ENCODE assay signal across 16 mouse cellular contexts in the genomic region with DNA sequence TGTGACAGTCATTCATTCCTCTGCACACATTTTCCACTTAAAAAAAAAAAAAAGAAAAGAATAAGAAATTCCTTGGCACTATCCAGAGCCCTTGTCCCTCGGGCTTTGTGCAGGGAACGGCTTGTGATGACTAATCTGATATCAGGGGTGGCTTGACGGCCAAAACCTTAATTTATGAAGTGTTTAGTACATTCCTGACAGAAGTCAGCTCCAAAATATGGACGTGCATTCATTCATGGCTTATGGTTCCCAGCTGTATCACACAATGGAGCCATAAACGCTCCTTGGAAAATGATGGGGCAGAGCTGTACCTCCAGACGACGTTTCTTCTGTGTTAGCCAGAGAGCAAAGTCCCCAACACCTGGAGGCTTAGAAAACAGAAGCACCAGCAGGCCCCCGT.
DNase-seq lines count a peak whose midpoint lies in the region; ATAC-seq and TF ChIP-seq lines count a peak whose summit lies in the region.
"Had no signal": no experiment of that assay in that cellular context is flagged by ENCODE, and none has a peak within 500 bp of the region (broad histone marks: within the 10 kb centered on the region; RNA-seq: fewer than 3 reads in every experiment).

No protein-coding gene starts in this region.

- TF ChIP-seq POLR2A in lung, adult 2 months (IDR thresholded peaks at IDR 0.05; ENCODE audit: borderline replicate concordance, extremely low read depth, low read depth, low read length) = no peak

- peak; percentile 20 for DNase-seq in gastrocnemius, postnatal 14 days
- no peak for DNase-seq in gastrocnemius, adult 2 months
- peak; percentile 26 for DNase-seq in lung, postnatal 10 days
- no peak for DNase-seq in lung, adult 2 months
- DNase-seq in heart, postnatal 14 days = peak; percentile 27 to 36
- no peak for DNase-seq in midbrain, postnatal 0 days (ENCODE audit: low spot score)
- DNase-seq in frontal cortex, postnatal 14 days (ENCODE audit: low spot score in 2 of 2) = no peak
- DNase-seq: cerebellum, postnatal 36 days; kidney, adult 2 months; liver; right cerebral cortex, postnatal 14 days had no signal

- H3K27me3 ChIP-seq in midbrain, postnatal 0 days (ENCODE audit: insufficient read depth, low read length) = no peaks in the 10 kb centered on the region
- H3K27me3 ChIP-seq: embryonic facial prominence, embryonic 15.5 days; hindbrain, embryonic 15.5 days had no signal

- no peak for TF ChIP-seq CTCF in gastrocnemius, adult 2 months (IDR thresholded peaks at IDR 0.05)
- TF ChIP-seq CTCF in lung, adult 2 months (IDR thresholded peaks at IDR 0.05; ENCODE audit: insufficient read depth, low read length) = no peak
- TF ChIP-seq CTCF in midbrain, postnatal 0 days (IDR thresholded peaks at IDR 0.05) = no peak

- intact Hi-C loops in gastrocnemius, postnatal 14 days (cut with DNase I; ENCODE audit: low total_unique reads) = no loop called here
- intact Hi-C loops in gastrocnemius, adult 2 months (cut with DNase I) = no loop called here
- intact Hi-C loops in heart, postnatal 14 days (cut with DNase I) = no loop called here

- H3K4me1 ChIP-seq in lung, adult 2 months (ENCODE audit: control insufficient read depth, insufficient read depth, low read length) = no peaks in the 10 kb centered on the region
- H3K4me1 ChIP-seq in midbrain, postnatal 0 days (ENCODE audit: insufficient read depth, low read length) = no peaks in the 10 kb centered on the region
- H3K4me1 ChIP-seq: embryonic facial prominence, embryonic 15.5 days; hindbrain, embryonic 15.5 days had no signal

- H3K9ac ChIP-seq in midbrain, postnatal 0 days (replicated peaks; ENCODE audit: low read length, poor library complexity, severe bottlenecking) = no peak overlapping the region
- H3K9ac ChIP-seq: embryonic facial prominence, embryonic 15.5 days; hindbrain, embryonic 15.5 days had no signal

- no peak overlapping the region for H3K27ac ChIP-seq in gastrocnemius, adult 2 months
- H3K27ac ChIP-seq in midbrain, postnatal 0 days (ENCODE audit: low read depth, low read length) = no peak overlapping the region
- H3K27ac ChIP-seq: embryonic facial prominence, embryonic 15.5 days; heart, adult 2 months; hindbrain, embryonic 15.5 days had no signal

- H3K4me2 ChIP-seq in midbrain, postnatal 0 days (ENCODE audit: low read depth, low read length, poor library complexity, severe bottlenecking) = no peak overlapping the region
- H3K4me2 ChIP-seq: embryonic facial prominence, embryonic 15.5 days; hindbrain, embryonic 15.5 days had no signal

- 36% methylated on average over 8 of the region's 8 CpGs for WGBS in lung, adult 2 months
- 67% methylated on average over 8 of the region's 8 CpGs for WGBS in midbrain, postnatal 0 days

- no peaks in the 10 kb centered on the region for H3K9me3 ChIP-seq in midbrain, postnatal 0 days (ENCODE audit: low read length)
- H3K9me3 ChIP-seq: embryonic facial prominence, embryonic 15.5 days; hindbrain, embryonic 15.5 days had no signal

- no peaks in the 10 kb centered on the region for H3K36me3 ChIP-seq in midbrain, postnatal 0 days (ENCODE audit: insufficient read depth, low read length)
- H3K36me3 ChIP-seq: embryonic facial prominence, embryonic 15.5 days; hindbrain, embryonic 15.5 days had no signal

- ATAC-seq in midbrain, postnatal 0 days (ENCODE audit: low FRiP score) = no peak
- ATAC-seq: CD4-positive, CD25-positive, alpha-beta regulatory T cell, adult 4 months; forebrain, embryonic 16.5 days had no signal

- no peak overlapping the region for H3K4me3 ChIP-seq in gastrocnemius, adult 2 months
- H3K4me3 ChIP-seq in lung, adult 2 months (replicated peaks; ENCODE audit: extremely low read depth, low read depth, low read length) = no peak overlapping the region
- H3K4me3 ChIP-seq in midbrain, postnatal 0 days (ENCODE audit: low read depth, low read length) = no peak overlapping the region
- H3K4me3 ChIP-seq: embryonic facial prominence, embryonic 15.5 days; heart, adult 2 months; hindbrain, embryonic 15.5 days had no signal

Comparison
In these comparisons a context has a peak if more than half of its experiments do, and no peak if none do; other contexts are left out.
1. DNase-seq: peak in gastrocnemius, postnatal 14 days (single experiment), lung, postnatal 10 days (single experiment) and heart, postnatal 14 days (2 of 2); none in gastrocnemius, adult 2 months (single experiment), lung, adult 2 months (single experiment), midbrain, postnatal 0 days (single experiment) and frontal cortex, postnatal 14 days (0 of 2).